Mouse (Mus musculus) neural tube, embryonic 14.5 days (tissue): ENCODE results near the gene Gm10477. TPM values are rescaled to one million over a fixed set of nuclear protein-coding genes. Genes with fewer than 3 reads are reported as not detected.

Experiments
- ATAC-seq: fragments of 200-750 bp; cut with Nextera tagmentation; 2 replicates; pipeline ENCODE4 v1.8.0; 2017; ENCODE audit warnings: low read depth, mild to moderate bottlenecking, moderate TSS enrichment, moderate library complexity
- H3K27ac ChIP-seq: fragments of 300-500 bp; sonication (generic); 2 replicates; pipeline ENCODE4 v1.5.1; 2014; ENCODE audit warnings: low read depth, mild to moderate bottlenecking, control low read depth, low read length, moderate library complexity, mixed read lengths
- H3K27me3 ChIP-seq: fragments of 300-500 bp; sonication (generic); 2 replicates; pipeline ENCODE4 v1.6.1; 2014; ENCODE audit warnings: low read length; ENCODE audit not compliant: control insufficient read depth, insufficient read depth
- H3K36me3 ChIP-seq: fragments of 300-500 bp; sonication (generic); 2 replicates; pipeline ENCODE4 v1.6.1; 2014; ENCODE audit warnings: low read length, mixed read lengths; ENCODE audit not compliant: control insufficient read depth, insufficient read depth
- H3K4me1 ChIP-seq: fragments of 300-500 bp; sonication (generic); 2 replicates; pipeline ENCODE4 v1.6.1; 2014; ENCODE audit warnings: low read length; ENCODE audit not compliant: control insufficient read depth, insufficient read depth
- H3K4me2 ChIP-seq: fragments of 300-500 bp; sonication (generic); 2 replicates; pipeline ENCODE4 v1.6.1; 2014; ENCODE audit warnings: mild to moderate bottlenecking, low read depth, low read length, control low read depth
- H3K4me3 ChIP-seq: fragments of 300-500 bp; sonication (generic); 2 replicates; pipeline ENCODE4 v1.5.1; 2014; ENCODE audit warnings: low read depth, low read length, control low read depth, mixed read lengths
- H3K9ac ChIP-seq: fragments of 300-500 bp; sonication (generic); replicated peaks from 2 replicates; pipeline ENCODE4 v1.6.1; 2014; ENCODE audit warnings: low read depth, mild to moderate bottlenecking, control low read depth, low read length, mixed read lengths
- H3K9me3 ChIP-seq: fragments of 300-500 bp; sonication (generic); 2 replicates; pipeline ENCODE4 v1.6.1; 2016; ENCODE audit warnings: low read length; ENCODE audit not compliant: control insufficient read depth
- WGBS: fragments of 180-500 bp; shearing (Covaris S2); extraction: QIAGEN DNeasy Blood & Tissue Kit; methylation state at CpG from one replicate; pipeline ENCODE4 v1.1.7; 2014; 5-methylcytosine and 5-hydroxymethylcytosine counted together
- polyA plus RNA-seq: library from polyadenylated mRNA; unstranded; fragments of >200 nt; fragmentation: Nextera tagmentation; extraction: Ambion mirVana; gene quantifications from 2 replicates; pipeline ENCODE4 v1.2.1, GENCODE M21; 2014

Gene Gm10477
- polyA plus RNA-seq, 1 experiment from 2014 or later = not detected

DNA sequence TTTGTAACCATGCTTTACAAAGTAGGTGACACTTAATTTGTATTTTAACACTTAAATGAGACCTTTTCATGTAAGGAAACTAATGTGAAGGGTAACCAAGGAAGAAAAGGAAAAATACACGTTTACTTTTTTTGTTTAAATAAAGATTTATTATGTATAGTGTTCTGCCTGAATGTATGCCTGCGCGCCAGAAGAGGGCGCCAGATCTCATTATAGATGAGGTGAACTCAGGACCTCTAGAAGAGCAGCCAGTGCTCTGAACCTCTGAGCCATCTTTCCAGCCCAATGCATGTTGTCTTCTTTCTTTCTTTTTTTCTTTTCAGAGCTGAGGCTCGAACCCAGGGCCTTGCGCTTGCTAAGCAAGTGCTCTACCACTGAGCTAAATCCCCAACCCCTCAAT is 47.9 kb downstream of the Gm10477 start:
- no peak overlapping the region for H3K4me2 ChIP-seq
- H3K27ac ChIP-seq = no peak overlapping the region
- no peaks in the 10 kb centered on the region for H3K36me3 ChIP-seq
- no peak for ATAC-seq
- H3K9ac ChIP-seq = no peak overlapping the region
- no peaks in the 10 kb centered on the region for H3K4me1 ChIP-seq
- no peak overlapping the region for H3K4me3 ChIP-seq
- no peaks in the 10 kb centered on the region for H3K27me3 ChIP-seq
- H3K9me3 ChIP-seq = no peaks in the 10 kb centered on the region
- 25% methylated on average over 6 of the region's 6 CpGs for WGBS

Other genes with a start within 250 kb of the Gm10477 start
- gene Zfp449, start 178.3 kb upstream of the Gm10477 start, polyA plus RNA-seq = 6.9 and 8.5 TPM in 2 replicates
- 28.6 and 36.3 TPM in 2 replicates for gene Smim10l2a, start 150.2 kb upstream of the Gm10477 start, polyA plus RNA-seq
- 1.3 TPM in 1 of 2 replicates, not detected in the other for gene Gm2174, start 76.8 kb upstream of the Gm10477 start, polyA plus RNA-seq
- gene Ints6l, start 69.9 kb upstream of the Gm10477 start, polyA plus RNA-seq = 22.1 and 23.1 TPM in 2 replicates
- gene Gm648, start 24.9 kb downstream of the Gm10477 start, polyA plus RNA-seq = 0.44 TPM in 1 of 2 replicates, not detected in the other
- gene Mmgt1, start 73.3 kb downstream of the Gm10477 start, polyA plus RNA-seq = 67.7 and 69.1 TPM in 2 replicates
- gene Slc9a6, start 85.0 kb downstream of the Gm10477 start, polyA plus RNA-seq = 42.3 and 55.0 TPM in 2 replicates
- gene Fhl1, start 207.0 kb downstream of the Gm10477 start, polyA plus RNA-seq = 216 and 247 TPM in 2 replicates